Mouse (Mus musculus) midbrain, embryonic 12.5 days (tissue): ENCODE data around the gene Gm20911. TPM values are rescaled to one million over a fixed set of nuclear protein-coding genes. Genes with fewer than 3 reads are reported as not detected.
"Not testable (repeated sequence)": the region's sequence is repeated elsewhere in the genome, so short reads cannot be mapped to it uniquely, and the experiment has no call there.

Experiments used
- ATAC-seq: fragments of 200-750 bp; cut with Nextera tagmentation; 2 replicates; pipeline ENCODE4 v1.8.0; 2017; ENCODE audit warnings: low read depth, moderate TSS enrichment, moderate library complexity; ENCODE audit not compliant: low FRiP score
- H3K27ac ChIP-seq: fragments of 300-500 bp; sonication (generic); replicated peaks from 2 replicates; pipeline ENCODE4 v1.5.1; 2016; ENCODE audit warnings: mild to moderate bottlenecking
- H3K27me3 ChIP-seq: fragments of 300-500 bp; sonication (generic); 2 replicates; pipeline ENCODE4 v1.6.1; 2016; ENCODE audit warnings: mild to moderate bottlenecking
- H3K36me3 ChIP-seq: fragments of 300-500 bp; sonication (generic); 2 replicates; pipeline ENCODE4 v1.6.1; 2016
- H3K4me1 ChIP-seq: fragments of 300-500 bp; sonication (generic); 2 replicates; pipeline ENCODE4 v1.6.1; 2016
- H3K4me2 ChIP-seq: fragments of 300-500 bp; sonication (generic); replicated peaks from 2 replicates; pipeline ENCODE4 v1.6.1; 2016; ENCODE audit warnings: mild to moderate bottlenecking, moderate library complexity
- H3K4me3 ChIP-seq: fragments of 300-500 bp; sonication (generic); 2 replicates; pipeline ENCODE4 v1.5.1; 2016; ENCODE audit warnings: mild to moderate bottlenecking
- H3K9ac ChIP-seq: fragments of 300-500 bp; sonication (generic); replicated peaks from 2 replicates; pipeline ENCODE4 v1.6.1; 2016; ENCODE audit warnings: mild to moderate bottlenecking, moderate library complexity
- H3K9me3 ChIP-seq: fragments of 300-500 bp; sonication (generic); 2 replicates; pipeline ENCODE4 v1.6.1; 2016; ENCODE audit warnings: mild to moderate bottlenecking
- WGBS: fragments of 180-500 bp; shearing (Covaris S2); methylation state at CpG from one replicate; pipeline ENCODE4 v1.1.7; 2016; 5-methylcytosine and 5-hydroxymethylcytosine counted together
- polyA plus RNA-seq: library from polyadenylated mRNA; unstranded; fragments of >200 nt; fragmentation: Nextera tagmentation; extraction: Ambion mirVana; gene quantifications from 2 replicates; pipeline ENCODE4 v1.2.1, GENCODE M21; 2016

The Gm20911 gene
- polyA plus RNA-seq = not detected in 2 replicates

GRCm38 (mm10) chrY:81457707-81458106, at the start of gene Gm20911:
Gene Gm20911 (plus strand): TSS chrY:81458007.
- not testable (repeated sequence) for H3K4me3 ChIP-seq, H3K9ac ChIP-seq, H3K9me3 ChIP-seq, H3K27ac ChIP-seq, ATAC-seq, H3K36me3 ChIP-seq, H3K27me3 ChIP-seq, H3K4me2 ChIP-seq, H3K4me1 ChIP-seq
- no CpG with 5 or more reads among the region's 6 CpGs for WGBS
